Mouse (Mus musculus): ENCODE measurements at regions not wholly inside any gene's neighbourhood (a gene's known extent, or its start where the extent isn't known, plus 50 kb on each side); places are given as distances from the start of the nearest gene placed in this dataset.

DNA sequence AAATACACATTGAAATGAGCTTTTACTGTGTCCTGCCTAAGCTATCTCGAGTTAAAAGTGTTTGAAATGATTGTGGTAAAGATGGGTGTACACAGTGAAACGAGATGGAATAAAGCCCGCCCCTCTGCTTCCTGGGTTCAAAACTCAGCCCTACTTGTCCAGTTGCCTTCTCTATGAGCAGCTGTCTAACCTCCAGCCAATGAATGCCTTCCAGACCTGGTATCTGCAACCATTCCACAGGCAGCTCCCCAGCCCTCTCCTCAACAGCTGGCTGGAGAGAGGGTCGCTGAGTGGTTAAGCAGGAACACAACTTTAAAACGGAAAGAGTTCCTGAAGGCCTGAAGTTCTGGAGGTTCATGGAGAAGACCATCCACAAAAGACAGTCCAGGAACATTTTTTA lies 78.0 kb upstream of the Gm47985 start:
- H3K4me1 ChIP-seq (replicated peaks; ENCODE audit: control insufficient read depth, insufficient read depth, low read length), result 0 out of 2 replicates have a peak, but pooled peaks cover under 1% of the 10 kb centered on the region
- no peaks in the 10 kb centered on the region for H3K9me3 ChIP-seq (ENCODE audit: control insufficient read depth)
- no peaks in the 10 kb centered on the region for H3K27me3 ChIP-seq (replicated peaks; ENCODE audit: control insufficient read depth, insufficient read depth, low read length)
- no peak overlapping the region for H3K9ac ChIP-seq (ENCODE audit: low read depth, low read length)
- H3K4me2 ChIP-seq (replicated peaks; ENCODE audit: low read depth), result no peak overlapping the region
- TF ChIP-seq CTCF (IDR thresholded peaks at IDR 0.05; ENCODE audit: low read depth), result no peak
- H3K36me3 ChIP-seq (ENCODE audit: control insufficient read depth, insufficient read depth), result no peaks in the 10 kb centered on the region
- WGBS, result 75% methylated on average over 5 of the region's 5 CpGs
- H3K4me3 ChIP-seq (ENCODE audit: low read depth, low read length), result no peak overlapping the region
- no peak overlapping the region for H3K27ac ChIP-seq (ENCODE audit: low read depth, low read length)
- no peak for ATAC-seq

DNA sequence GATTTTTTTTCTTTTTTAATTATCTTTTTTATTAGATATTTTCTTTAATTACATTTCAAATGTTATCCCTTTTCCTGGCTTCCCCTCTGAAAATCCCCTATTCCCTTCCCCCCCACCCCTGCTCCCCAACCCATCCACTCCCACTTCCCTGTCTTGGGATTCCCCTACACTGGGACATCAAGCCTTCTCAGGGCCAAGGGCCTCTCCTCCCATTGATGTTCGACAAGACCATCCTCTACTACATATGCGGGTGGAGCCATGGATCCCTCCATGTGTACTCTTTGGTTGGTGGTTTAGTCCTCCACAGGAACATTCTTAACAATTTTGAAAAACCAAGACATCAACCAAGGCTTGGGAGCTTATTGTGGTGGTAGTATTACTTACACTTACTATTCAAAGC lies 77.5 kb upstream of the Gm47985 start:
- Histone ChIP-seq H3K4me2 (replicated peaks; ENCODE audit: low read depth) (no peak overlapping the region), H3K36me3 (ENCODE audit: control insufficient read depth, insufficient read depth) (no peaks in the 10 kb centered on the region), H3K27me3 (replicated peaks; ENCODE audit: control insufficient read depth, insufficient read depth, low read length) (no peaks in the 10 kb centered on the region), H3K4me3 (ENCODE audit: low read depth, low read length) (no peak overlapping the region), H3K9ac (ENCODE audit: low read depth, low read length) (no peak overlapping the region), H3K4me1 (replicated peaks; ENCODE audit: control insufficient read depth, insufficient read depth, low read length) (0 out of 2 replicates have a peak, but pooled peaks cover 5% of the 10 kb centered on the region), H3K27ac (ENCODE audit: low read depth, low read length) (no peak overlapping the region), H3K9me3 (ENCODE audit: control insufficient read depth) (no peaks in the 10 kb centered on the region)
- no peak for TF ChIP-seq CTCF (IDR thresholded peaks at IDR 0.05; ENCODE audit: low read depth)
- 82% methylated on average over 2 of the region's 2 CpGs for WGBS
- no peak for ATAC-seq

DNA sequence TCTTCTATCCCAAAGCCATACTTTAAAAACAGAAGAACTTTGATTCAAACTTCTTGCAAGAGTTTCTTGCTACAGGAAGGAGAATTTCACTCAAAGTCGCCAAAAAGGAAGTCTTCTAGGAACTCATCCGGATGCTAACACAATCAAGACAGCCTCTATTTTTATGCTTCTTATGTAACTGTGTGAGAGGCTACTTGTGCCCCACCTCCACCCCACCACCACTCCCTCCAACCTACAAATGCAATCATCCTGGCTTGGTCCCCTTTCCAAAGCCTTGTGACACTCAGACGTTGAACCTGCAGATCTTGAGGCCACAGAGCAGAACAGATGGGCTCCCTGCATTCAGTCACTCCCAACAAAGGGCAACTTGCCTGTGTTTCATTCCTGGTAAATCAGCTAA lies 77.1 kb upstream of the Gm47985 start:
- Histone ChIP-seq H3K9me3 (ENCODE audit: control insufficient read depth) (no peaks in the 10 kb centered on the region), H3K4me3 (ENCODE audit: low read depth, low read length) (no peak overlapping the region), H3K9ac (ENCODE audit: low read depth, low read length) (no peak overlapping the region), H3K36me3 (ENCODE audit: control insufficient read depth, insufficient read depth) (no peaks in the 10 kb centered on the region), H3K4me2 (replicated peaks; ENCODE audit: low read depth) (no peak overlapping the region), H3K27ac (ENCODE audit: low read depth, low read length) (no peak overlapping the region), H3K4me1 (replicated peaks; ENCODE audit: control insufficient read depth, insufficient read depth, low read length) (0 out of 2 replicates have a peak, but pooled peaks cover 6% of the 10 kb centered on the region), H3K27me3 (replicated peaks; ENCODE audit: control insufficient read depth, insufficient read depth, low read length) (no peaks in the 10 kb centered on the region)
- no peak for ATAC-seq
- no peak for TF ChIP-seq CTCF (IDR thresholded peaks at IDR 0.05; ENCODE audit: low read depth)
- 60% methylated on average over 3 of the region's 3 CpGs for WGBS

DNA sequence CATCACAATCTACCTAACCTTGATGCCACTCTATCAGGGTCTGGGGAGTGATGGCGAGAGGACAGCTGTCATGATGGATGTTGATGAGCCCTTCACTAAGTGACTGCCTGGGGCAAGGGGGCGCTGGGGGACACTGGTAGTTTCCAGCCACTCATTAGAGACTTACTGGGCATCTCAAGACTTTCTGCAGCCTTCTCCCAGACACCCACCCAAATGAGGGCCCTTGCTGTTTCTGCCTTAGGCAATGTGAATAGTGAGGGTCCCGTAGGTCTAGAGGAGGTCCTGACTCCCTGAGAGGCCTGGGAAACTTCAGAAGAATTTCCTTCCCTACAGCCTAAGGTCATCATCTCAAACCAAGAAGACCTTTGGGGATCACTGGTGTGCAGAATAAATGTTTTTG lies 74.9 kb upstream of the Gm47985 start:
- Histone ChIP-seq H3K4me3 (ENCODE audit: low read depth, low read length) (no peak overlapping the region), H3K4me2 (replicated peaks; ENCODE audit: low read depth) (no peak overlapping the region), H3K4me1 (replicated peaks; ENCODE audit: control insufficient read depth, insufficient read depth, low read length) (peaks cover 10% of the 10 kb centered on the region; the same call in 1 of the 2 replicates), H3K9ac (ENCODE audit: low read depth, low read length) (no peak overlapping the region), H3K36me3 (ENCODE audit: control insufficient read depth, insufficient read depth) (no peaks in the 10 kb centered on the region), H3K9me3 (ENCODE audit: control insufficient read depth) (no peaks in the 10 kb centered on the region), H3K27me3 (replicated peaks; ENCODE audit: control insufficient read depth, insufficient read depth, low read length) (no peaks in the 10 kb centered on the region), H3K27ac (ENCODE audit: low read depth, low read length) (no peak overlapping the region)
- WGBS, result 84% methylated on average over 3 of the region's 3 CpGs
- no peak for ATAC-seq
- TF ChIP-seq CTCF (IDR thresholded peaks at IDR 0.05; ENCODE audit: low read depth), result no peak

DNA sequence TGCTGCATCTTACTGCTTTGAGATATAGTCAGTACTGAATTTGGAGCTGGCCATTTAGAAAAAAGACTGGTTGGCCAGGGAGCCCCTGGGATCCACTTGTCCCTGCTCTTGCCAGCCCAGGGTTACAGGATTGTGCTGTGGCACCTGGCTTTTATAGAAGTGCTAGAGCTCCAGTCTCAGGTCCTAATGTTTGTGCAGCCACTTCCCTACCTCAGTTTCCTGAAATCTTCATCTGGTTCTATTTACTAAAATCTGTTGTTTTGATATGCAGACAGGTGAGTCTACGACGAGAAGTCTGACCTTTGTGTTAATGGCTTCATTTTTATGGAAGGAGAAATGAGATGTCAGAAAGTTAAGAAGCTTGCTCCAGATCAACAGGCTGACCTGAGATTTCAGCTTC lies 73.0 kb upstream of the Gm47985 start:
- Histone ChIP-seq H3K4me1 (replicated peaks; ENCODE audit: control insufficient read depth, insufficient read depth, low read length) (peaks cover 10% of the 10 kb centered on the region; the same call in 1 of the 2 replicates), H3K9ac (ENCODE audit: low read depth, low read length) (no peak overlapping the region), H3K27ac (ENCODE audit: low read depth, low read length) (no peak overlapping the region), H3K4me2 (replicated peaks; ENCODE audit: low read depth) (no peak overlapping the region), H3K27me3 (replicated peaks; ENCODE audit: control insufficient read depth, insufficient read depth, low read length) (no peaks in the 10 kb centered on the region), H3K9me3 (ENCODE audit: control insufficient read depth) (no peaks in the 10 kb centered on the region), H3K4me3 (ENCODE audit: low read depth, low read length) (no peak overlapping the region), H3K36me3 (ENCODE audit: control insufficient read depth, insufficient read depth) (no peaks in the 10 kb centered on the region)
- TF ChIP-seq CTCF (IDR thresholded peaks at IDR 0.05; ENCODE audit: low read depth), result no peak
- ATAC-seq, result no peak
- WGBS, result 46% methylated on average over 2 of the region's 2 CpGs

DNA sequence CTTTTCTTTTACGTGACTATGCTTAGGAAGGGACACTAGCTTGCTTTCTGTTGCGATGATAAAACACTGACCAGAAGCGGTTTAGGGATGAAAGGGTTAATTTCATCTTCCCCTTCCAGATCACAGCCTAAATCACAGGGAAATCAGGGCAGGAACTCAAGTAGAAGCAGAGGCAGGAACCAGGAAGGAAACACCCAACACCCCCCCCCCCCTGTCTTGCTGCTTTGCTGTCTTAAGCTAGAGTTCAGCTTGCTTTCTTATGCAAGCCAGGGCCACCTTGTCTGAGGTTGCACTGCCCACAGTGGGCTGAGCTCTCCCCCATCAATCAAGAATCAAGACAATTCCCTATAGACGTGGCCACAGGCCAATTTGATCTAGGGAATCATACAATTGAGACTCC lies 71.9 kb upstream of the Gm47985 start:
- no peak for TF ChIP-seq CTCF (IDR thresholded peaks at IDR 0.05; ENCODE audit: low read depth)
- H3K27ac ChIP-seq (ENCODE audit: low read depth, low read length), result no peak overlapping the region
- no peak for ATAC-seq
- H3K27me3 ChIP-seq (replicated peaks; ENCODE audit: control insufficient read depth, insufficient read depth, low read length), result no peaks in the 10 kb centered on the region
- H3K4me2 ChIP-seq (replicated peaks; ENCODE audit: low read depth), result no peak overlapping the region
- no peak overlapping the region for H3K9ac ChIP-seq (ENCODE audit: low read depth, low read length)
- no peaks in the 10 kb centered on the region for H3K9me3 ChIP-seq (ENCODE audit: control insufficient read depth)
- H3K4me1 ChIP-seq (replicated peaks; ENCODE audit: control insufficient read depth, insufficient read depth, low read length), result peaks cover 10% of the 10 kb centered on the region; the same call in 1 of the 2 replicates
- no peaks in the 10 kb centered on the region for H3K36me3 ChIP-seq (ENCODE audit: control insufficient read depth, insufficient read depth)
- WGBS, result 66% methylated on average over 4 of the region's 4 CpGs
- H3K4me3 ChIP-seq (ENCODE audit: low read depth, low read length), result no peak overlapping the region

DNA sequence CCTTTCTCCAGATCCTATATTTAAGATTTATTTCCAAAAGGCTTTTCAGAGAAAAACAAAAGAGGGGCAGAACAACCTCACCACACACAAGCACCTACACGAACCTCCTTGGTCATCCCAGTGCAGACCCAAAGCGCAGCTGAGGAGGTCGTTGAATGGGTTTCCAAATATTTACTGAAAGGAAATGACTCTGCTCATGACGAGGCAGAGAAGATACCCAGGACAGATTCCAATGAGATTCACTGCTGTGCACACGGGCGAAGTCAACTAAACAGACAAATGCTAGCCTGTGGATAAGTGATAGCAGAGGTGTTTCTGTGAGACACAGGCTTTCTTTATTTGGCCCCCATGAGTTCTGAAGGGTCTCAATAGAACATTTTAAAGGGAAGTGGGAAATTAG lies 70.7 kb upstream of the Gm47985 start:
- no peak for ATAC-seq
- H3K4me3 ChIP-seq (ENCODE audit: low read depth, low read length), result no peak overlapping the region
- no peak for TF ChIP-seq CTCF (IDR thresholded peaks at IDR 0.05; ENCODE audit: low read depth)
- H3K9ac ChIP-seq (ENCODE audit: low read depth, low read length), result no peak overlapping the region
- no peaks in the 10 kb centered on the region for H3K9me3 ChIP-seq (ENCODE audit: control insufficient read depth)
- H3K27ac ChIP-seq (ENCODE audit: low read depth, low read length), result no peak overlapping the region
- no peaks in the 10 kb centered on the region for H3K36me3 ChIP-seq (ENCODE audit: control insufficient read depth, insufficient read depth)
- 47% methylated on average over 6 of the region's 6 CpGs for WGBS
- H3K4me1 ChIP-seq (replicated peaks; ENCODE audit: control insufficient read depth, insufficient read depth, low read length), result peaks cover 10% of the 10 kb centered on the region; the same call in 1 of the 2 replicates
- H3K27me3 ChIP-seq (replicated peaks; ENCODE audit: control insufficient read depth, insufficient read depth, low read length), result no peaks in the 10 kb centered on the region
- H3K4me2 ChIP-seq (replicated peaks; ENCODE audit: low read depth), result no peak overlapping the region

Measured in intestine, postnatal 0 days (tissue).